Mouse (Mus musculus) ES-E14 (cell line): ENCODE measurements around the gene Cgnl1.

ENCODE experiments used
- CHD2 ChIP-seq: IDR thresholded peaks from 2 replicates; pipeline ENCODE4 v1.6.1; 2014; ENCODE audit warnings: mild to moderate bottlenecking, low read depth, low read length, inconsistent platforms
- HCFC1 ChIP-seq: IDR thresholded peaks from 2 replicates; pipeline ENCODE4 v1.6.1; 2012; ENCODE audit warnings: low read length, inconsistent platforms, borderline replicate concordance; ENCODE audit not compliant: insufficient read depth
- MAFK ChIP-seq: IDR thresholded peaks from 2 replicates; pipeline ENCODE4 v1.6.1; 2014; ENCODE audit warnings: mild to moderate bottlenecking, low read depth, low read length, inconsistent platforms; ENCODE audit not compliant: insufficient read depth
- ZC3H11A ChIP-seq: IDR thresholded peaks from 2 replicates; pipeline ENCODE4 v1.6.1; 2012; ENCODE audit warnings: low read depth, mild to moderate bottlenecking, inconsistent platforms, low read length, borderline replicate concordance
- ZNF384 ChIP-seq: IDR thresholded peaks from 2 replicates; pipeline ENCODE4 v1.6.1; 2012; ENCODE audit warnings: low read depth, low read length, inconsistent platforms

- TF ChIP-seq ZNF384: no peak
- no peak for TF ChIP-seq MAFK
- no peak for TF ChIP-seq ZC3H11A
- no peak for TF ChIP-seq HCFC1
- TF ChIP-seq CHD2: no peak
Measured at GRCm38 (mm10) chr9:71636854-71637253, 134.5 kb downstream of the Cgnl1 start.
